Mouse (Mus musculus): Measurements from ENCODE around the gene Noc2l. TPM values are rescaled to one million over a fixed set of nuclear protein-coding genes. Genes with fewer than 3 reads are reported as not detected.

The Noc2l gene
- polyA plus RNA-seq, 1 experiment: 61.3 TPM

- Histone ChIP-seq H3K27me3 (ENCODE audit: control insufficient read depth, insufficient read depth, insufficient read length) (peaks cover 20% of the 10 kb centered on the region), H3K36me3 (ENCODE audit: control insufficient read depth, insufficient read depth) (no peaks in the 10 kb centered on the region), H3ac (ENCODE audit: control insufficient read depth, insufficient read length) (no peak overlapping the region), H3K4me3 (no peak overlapping the region), H3K79me2 (ENCODE audit: control insufficient read depth, insufficient read depth) (no peaks in the 10 kb centered on the region), H3K4me2 (ENCODE audit: low read depth) (no peak overlapping the region)
- TF ChIP-seq TCF12 (IDR thresholded peaks at IDR 0.05; ENCODE audit: insufficient read depth, poor library complexity, severe bottlenecking): no peak
- TF ChIP-seq TCF3 (IDR thresholded peaks at IDR 0.05; ENCODE audit: insufficient read length, low read depth): no peak
- TF ChIP-seq POLR2A (IDR thresholded peaks at IDR 0.05; ENCODE audit: insufficient read length, low read depth): no peak
- no peak for TF ChIP-seq MYOD1 (IDR thresholded peaks at IDR 0.05; ENCODE audit: control insufficient read depth in 1 of 3, insufficient read length in 2 of 3, low read depth in 2 of 3)
- TF ChIP-seq USF1 (IDR thresholded peaks at IDR 0.05; ENCODE audit: low read depth): no peak
- TF ChIP-seq SRF (IDR thresholded peaks at IDR 0.05; ENCODE audit: control insufficient read depth, insufficient read length, low read depth): no peak
- TF ChIP-seq POLR2AphosphoS2 (IDR thresholded peaks at IDR 0.05; ENCODE audit: insufficient read length, low read depth): no peak
- TF ChIP-seq CEBPB (IDR thresholded peaks at IDR 0.05; ENCODE audit: insufficient read depth, poor library complexity, severe bottlenecking): no peak
- no peak for TF ChIP-seq MYOG (IDR thresholded peaks at IDR 0.05; ENCODE audit: control insufficient read depth in 1 of 3, insufficient read depth in 1 of 3, insufficient read length in 2 of 3, low read depth in 2 of 3)
- TF ChIP-seq E2F4 (IDR thresholded peaks at IDR 0.05; ENCODE audit: insufficient read depth): no peak
- no peak for TF ChIP-seq REST (IDR thresholded peaks at IDR 0.05; ENCODE audit: insufficient read depth, insufficient read length)
- no peak for TF ChIP-seq MAX (IDR thresholded peaks at IDR 0.05; ENCODE audit: low read depth)
Observed at GRCm38 (mm10) chr4:156216196-156216595, 19.6 kb upstream of the Noc2l start.

GRCm38 (mm10) chr4:156217022-156217669 is 18.7 kb upstream of the Noc2l start:
- TF ChIP-seq TCF3 (IDR thresholded peaks at IDR 0.05; ENCODE audit: insufficient read length, low read depth) (no peak), TCF12 (IDR thresholded peaks at IDR 0.05; ENCODE audit: insufficient read depth, poor library complexity, severe bottlenecking) (no peak), MYOG (IDR thresholded peaks at IDR 0.05; ENCODE audit: control insufficient read depth in 1 of 3, insufficient read depth in 1 of 3, insufficient read length in 2 of 3, low read depth in 2 of 3) (no peak), POLR2A (IDR thresholded peaks at IDR 0.05; ENCODE audit: insufficient read length, low read depth) (no peak), MYOD1 (IDR thresholded peaks at IDR 0.05; ENCODE audit: control insufficient read depth in 1 of 3, insufficient read length in 2 of 3, low read depth in 2 of 3) (no peak), E2F4 (IDR thresholded peaks at IDR 0.05; ENCODE audit: insufficient read depth) (no peak), CEBPB (IDR thresholded peaks at IDR 0.05; ENCODE audit: insufficient read depth, poor library complexity, severe bottlenecking) (no peak), POLR2AphosphoS2 (IDR thresholded peaks at IDR 0.05; ENCODE audit: insufficient read length, low read depth) (no peak), REST (IDR thresholded peaks at IDR 0.05; ENCODE audit: insufficient read depth, insufficient read length) (no peak), SRF (IDR thresholded peaks at IDR 0.05; ENCODE audit: control insufficient read depth, insufficient read length, low read depth) (no peak), USF1 (IDR thresholded peaks at IDR 0.05; ENCODE audit: low read depth) (no peak), MAX (IDR thresholded peaks at IDR 0.05; ENCODE audit: low read depth) (no peak)
- Histone ChIP-seq H3K4me3 (no peak overlapping the region), H3K4me2 (ENCODE audit: low read depth) (no peak overlapping the region)

GRCm38 (mm10) chr4:156217838-156218237 is 18.0 kb upstream of the Noc2l start:
- no peak for TF ChIP-seq USF1 (IDR thresholded peaks at IDR 0.05; ENCODE audit: low read depth)
- TF ChIP-seq MYOG (IDR thresholded peaks at IDR 0.05; ENCODE audit: control insufficient read depth in 1 of 3, insufficient read depth in 1 of 3, insufficient read length in 2 of 3, low read depth in 2 of 3): no peak
- no peak for TF ChIP-seq POLR2A (IDR thresholded peaks at IDR 0.05; ENCODE audit: insufficient read length, low read depth)
- TF ChIP-seq POLR2AphosphoS2 (IDR thresholded peaks at IDR 0.05; ENCODE audit: insufficient read length, low read depth): no peak
- Histone ChIP-seq H3K36me3 (ENCODE audit: control insufficient read depth, insufficient read depth) (no peaks in the 10 kb centered on the region), H3K4me3 (no peak overlapping the region), H3K4me2 (ENCODE audit: low read depth) (no peak overlapping the region), H3ac (ENCODE audit: control insufficient read depth, insufficient read length) (no peak overlapping the region), H3K79me2 (ENCODE audit: control insufficient read depth, insufficient read depth) (no peaks in the 10 kb centered on the region), H3K27me3 (ENCODE audit: control insufficient read depth, insufficient read depth, insufficient read length) (peaks cover 20% of the 10 kb centered on the region)

More at GRCm38 (mm10) chr4:156217022-156217669, 18.7 kb upstream of the Noc2l start:
- H3ac ChIP-seq (ENCODE audit: control insufficient read depth, insufficient read length): no peak overlapping the region
- H3K36me3 ChIP-seq (ENCODE audit: control insufficient read depth, insufficient read depth): no peaks in the 10 kb centered on the region
- peaks cover 20% of the 10 kb centered on the region for H3K27me3 ChIP-seq (ENCODE audit: control insufficient read depth, insufficient read depth, insufficient read length)
- H3K79me2 ChIP-seq (ENCODE audit: control insufficient read depth, insufficient read depth): no peaks in the 10 kb centered on the region

GRCm38 (mm10) chr4:156219936-156220335 is 15.9 kb upstream of the Noc2l start:
- H3ac ChIP-seq (ENCODE audit: control insufficient read depth, insufficient read length): no peak overlapping the region
- TF ChIP-seq CEBPB (IDR thresholded peaks at IDR 0.05; ENCODE audit: insufficient read depth, poor library complexity, severe bottlenecking): no peak
- TF ChIP-seq MYOD1 (IDR thresholded peaks at IDR 0.05; ENCODE audit: control insufficient read depth in 1 of 3, insufficient read length in 2 of 3, low read depth in 2 of 3): no peak
- no peak for TF ChIP-seq USF1 (IDR thresholded peaks at IDR 0.05; ENCODE audit: low read depth)
- no peak for TF ChIP-seq TCF3 (IDR thresholded peaks at IDR 0.05; ENCODE audit: insufficient read length, low read depth)
- H3K36me3 ChIP-seq (ENCODE audit: control insufficient read depth, insufficient read depth): no peaks in the 10 kb centered on the region
- no peak overlapping the region for H3K4me3 ChIP-seq
- peaks cover 16% of the 10 kb centered on the region for H3K27me3 ChIP-seq (ENCODE audit: control insufficient read depth, insufficient read depth, insufficient read length)
- H3K79me2 ChIP-seq (ENCODE audit: control insufficient read depth, insufficient read depth): no peaks in the 10 kb centered on the region
- no peak overlapping the region for H3K4me2 ChIP-seq (ENCODE audit: low read depth)

GRCm38 (mm10) chr4:156224276-156224675 is 11.5 kb upstream of the Noc2l start:
- no peak overlapping the region for H3K4me2 ChIP-seq (ENCODE audit: low read depth)
- no peaks in the 10 kb centered on the region for H3K36me3 ChIP-seq (ENCODE audit: control insufficient read depth, insufficient read depth)
- no peak overlapping the region for H3ac ChIP-seq (ENCODE audit: control insufficient read depth, insufficient read length)
- no peaks in the 10 kb centered on the region for H3K27me3 ChIP-seq (ENCODE audit: control insufficient read depth, insufficient read depth, insufficient read length)
- no peak overlapping the region for H3K4me3 ChIP-seq
- no peaks in the 10 kb centered on the region for H3K79me2 ChIP-seq (ENCODE audit: control insufficient read depth, insufficient read depth)
- TF ChIP-seq E2F4 (IDR thresholded peaks at IDR 0.05; ENCODE audit: insufficient read depth): no peak
- TF ChIP-seq POLR2A (IDR thresholded peaks at IDR 0.05; ENCODE audit: insufficient read length, low read depth): no peak
- TF ChIP-seq MAX (IDR thresholded peaks at IDR 0.05; ENCODE audit: low read depth): no peak
- TF ChIP-seq POLR2AphosphoS2 (IDR thresholded peaks at IDR 0.05; ENCODE audit: insufficient read length, low read depth): no peak
- no peak for TF ChIP-seq MYOD1 (IDR thresholded peaks at IDR 0.05; ENCODE audit: control insufficient read depth in 1 of 3, insufficient read length in 2 of 3, low read depth in 2 of 3)
- no peak for TF ChIP-seq MYOG (IDR thresholded peaks at IDR 0.05; ENCODE audit: control insufficient read depth in 1 of 3, insufficient read depth in 1 of 3, insufficient read length in 2 of 3, low read depth in 2 of 3)
- TF ChIP-seq TCF12 (IDR thresholded peaks at IDR 0.05; ENCODE audit: insufficient read depth, poor library complexity, severe bottlenecking): no peak
- TF ChIP-seq CEBPB (IDR thresholded peaks at IDR 0.05; ENCODE audit: insufficient read depth, poor library complexity, severe bottlenecking): no peak
- no peak for TF ChIP-seq USF1 (IDR thresholded peaks at IDR 0.05; ENCODE audit: low read depth)
